Mouse (Mus musculus) neural tube, embryonic 14.5 days (tissue): ENCODE data around the gene Zfp385c. TPM values are rescaled to one million over a fixed set of nuclear protein-coding genes. Genes with fewer than 3 reads are reported as not detected.
A peak's percentile ranks its signal among the peaks of the same experiment; 100 is the strongest.
"Not testable (repeated sequence)": the region's sequence is repeated elsewhere in the genome, so short reads cannot be mapped to it uniquely, and the experiment has no call there.

Experiments used
- ATAC-seq: fragments of 200-750 bp; cut with Nextera tagmentation; 2 replicates; pipeline ENCODE4 v1.8.0; 2017; ENCODE audit warnings: low read depth, mild to moderate bottlenecking, moderate TSS enrichment, moderate library complexity
- H3K27ac ChIP-seq: fragments of 300-500 bp; sonication (generic); 2 replicates; pipeline ENCODE4 v1.5.1; 2014; ENCODE audit warnings: low read depth, mild to moderate bottlenecking, control low read depth, low read length, moderate library complexity, mixed read lengths
- H3K27me3 ChIP-seq: fragments of 300-500 bp; sonication (generic); 2 replicates; pipeline ENCODE4 v1.6.1; 2014; ENCODE audit warnings: low read length; ENCODE audit not compliant: control insufficient read depth, insufficient read depth
- H3K36me3 ChIP-seq: fragments of 300-500 bp; sonication (generic); 2 replicates; pipeline ENCODE4 v1.6.1; 2014; ENCODE audit warnings: low read length, mixed read lengths; ENCODE audit not compliant: control insufficient read depth, insufficient read depth
- H3K4me1 ChIP-seq: fragments of 300-500 bp; sonication (generic); 2 replicates; pipeline ENCODE4 v1.6.1; 2014; ENCODE audit warnings: low read length; ENCODE audit not compliant: control insufficient read depth, insufficient read depth
- H3K4me2 ChIP-seq: fragments of 300-500 bp; sonication (generic); 2 replicates; pipeline ENCODE4 v1.6.1; 2014; ENCODE audit warnings: mild to moderate bottlenecking, low read depth, low read length, control low read depth
- H3K4me3 ChIP-seq: fragments of 300-500 bp; sonication (generic); 2 replicates; pipeline ENCODE4 v1.5.1; 2014; ENCODE audit warnings: low read depth, low read length, control low read depth, mixed read lengths
- H3K9ac ChIP-seq: fragments of 300-500 bp; sonication (generic); replicated peaks from 2 replicates; pipeline ENCODE4 v1.6.1; 2014; ENCODE audit warnings: low read depth, mild to moderate bottlenecking, control low read depth, low read length, mixed read lengths
- H3K9me3 ChIP-seq: fragments of 300-500 bp; sonication (generic); 2 replicates; pipeline ENCODE4 v1.6.1; 2016; ENCODE audit warnings: low read length; ENCODE audit not compliant: control insufficient read depth
- WGBS: fragments of 180-500 bp; shearing (Covaris S2); extraction: QIAGEN DNeasy Blood & Tissue Kit; methylation state at CpG from one replicate; pipeline ENCODE4 v1.1.7; 2014; 5-methylcytosine and 5-hydroxymethylcytosine counted together
- polyA plus RNA-seq: library from polyadenylated mRNA; unstranded; fragments of >200 nt; fragmentation: Nextera tagmentation; extraction: Ambion mirVana; gene quantifications from 2 replicates; pipeline ENCODE4 v1.2.1, GENCODE M21; 2014

Gene Zfp385c
- polyA plus RNA-seq, 1 experiment from 2014 or later = 0.50 TPM

GRCm38 (mm10) chr11:100595533-100595932 is 96.7 kb downstream of the Zfp385c start:
- Histone ChIP-seq H3K27ac (no peak overlapping the region), H3K27me3 (no peaks in the 10 kb centered on the region), H3K4me2 (no peak overlapping the region), H3K9me3 (no peaks in the 10 kb centered on the region), H3K4me3 (no peak overlapping the region), H3K4me1 (no peaks in the 10 kb centered on the region), H3K9ac (no peak overlapping the region), H3K36me3 (peaks cover 80% of the 10 kb centered on the region)
- no peak for ATAC-seq
- WGBS = 89% methylated on average over 4 of the region's 4 CpGs

- WGBS = 73% methylated on average over 7 of the region's 7 CpGs
Measured at GRCm38 (mm10) chr11:100594608-100595007, 97.6 kb downstream of the Zfp385c start.

GRCm38 (mm10) chr11:100592346-100593046 is 99.8 kb downstream of the Zfp385c start:
- Histone ChIP-seq H3K27ac (no peak overlapping the region), H3K27me3 (no peaks in the 10 kb centered on the region), H3K9ac (no peak overlapping the region), H3K4me3 (no peak overlapping the region), H3K4me2 (no peak overlapping the region), H3K9me3 (no peaks in the 10 kb centered on the region), H3K4me1 (no peaks in the 10 kb centered on the region), H3K36me3 (peaks cover 81% of the 10 kb centered on the region)
- WGBS = 93% methylated on average over 11 of the region's 11 CpGs
- ATAC-seq = no peak

More at GRCm38 (mm10) chr11:100594608-100595007, 97.6 kb downstream of the Zfp385c start:
- no peak overlapping the region for H3K9ac ChIP-seq
- no peak overlapping the region for H3K4me3 ChIP-seq
- no peak overlapping the region for H3K4me2 ChIP-seq
- H3K27me3 ChIP-seq = no peaks in the 10 kb centered on the region
- H3K9me3 ChIP-seq = no peaks in the 10 kb centered on the region
- no peaks in the 10 kb centered on the region for H3K4me1 ChIP-seq
- H3K27ac ChIP-seq = no peak overlapping the region
- no peak for ATAC-seq
- peaks cover 84% of the 10 kb centered on the region for H3K36me3 ChIP-seq

GRCm38 (mm10) chr11:100588462-100588861 is 103.8 kb downstream of the Zfp385c start:
- H3K9ac ChIP-seq = no peak overlapping the region
- no peak overlapping the region for H3K27ac ChIP-seq
- no peaks in the 10 kb centered on the region for H3K9me3 ChIP-seq
- no peak overlapping the region for H3K4me3 ChIP-seq
- H3K4me2 ChIP-seq = no peak overlapping the region
- 98% methylated on average over 2 of the region's 2 CpGs for WGBS
- H3K36me3 ChIP-seq = peaks cover 85% of the 10 kb centered on the region
- no peaks in the 10 kb centered on the region for H3K27me3 ChIP-seq
- ATAC-seq = no peak
- H3K4me1 ChIP-seq = no peaks in the 10 kb centered on the region

- Histone ChIP-seq H3K27ac (no peak overlapping the region), H3K27me3 (no peaks in the 10 kb centered on the region), H3K36me3 (peaks cover 81% of the 10 kb centered on the region), H3K9ac (no peak overlapping the region), H3K4me2 (no peak overlapping the region), H3K4me3 (no peak overlapping the region), H3K9me3 (no peaks in the 10 kb centered on the region), H3K4me1 (no peaks in the 10 kb centered on the region)
- WGBS = 97% methylated on average over 3 of the region's 3 CpGs
- ATAC-seq = no peak
Measured at GRCm38 (mm10) chr11:100585148-100585547, 107.1 kb downstream of the Zfp385c start.

GRCm38 (mm10) chr11:100584561-100584961 is 107.7 kb downstream of the Zfp385c start:
- 88% methylated on average over 7 of the region's 7 CpGs for WGBS
- Histone ChIP-seq H3K4me2 (no peak overlapping the region), H3K9me3 (no peaks in the 10 kb centered on the region), H3K27me3 (no peaks in the 10 kb centered on the region), H3K4me3 (no peak overlapping the region), H3K4me1 (no peaks in the 10 kb centered on the region), H3K27ac (no peak overlapping the region), H3K9ac (no peak overlapping the region), H3K36me3 (peaks cover 78% of the 10 kb centered on the region)
- ATAC-seq = no peak

GRCm38 (mm10) chr11:100582836-100583235 is 109.4 kb downstream of the Zfp385c start:
- no peaks in the 10 kb centered on the region for H3K9me3 ChIP-seq
- ATAC-seq = no peak
- WGBS = 87% methylated on average over 2 of the region's 2 CpGs

GRCm38 (mm10) chr11:100582413-100582812 is 109.8 kb downstream of the Zfp385c start:
- H3K27ac ChIP-seq, ATAC-seq, H3K4me3 ChIP-seq, H3K9me3 ChIP-seq, H3K9ac ChIP-seq, H3K4me1 ChIP-seq, H3K27me3 ChIP-seq, H3K4me2 ChIP-seq: not testable (repeated sequence)
- peaks cover 70% of the 10 kb centered on the region for H3K36me3 ChIP-seq
- WGBS = 95% methylated on average over 1 of the region's 1 CpGs

More at GRCm38 (mm10) chr11:100582836-100583235, 109.4 kb downstream of the Zfp385c start:
- Histone ChIP-seq H3K4me1 (no peaks in the 10 kb centered on the region), H3K27ac (no peak overlapping the region), H3K9ac (no peak overlapping the region), H3K27me3 (no peaks in the 10 kb centered on the region), H3K4me3 (no peak overlapping the region), H3K36me3 (peaks cover 73% of the 10 kb centered on the region), H3K4me2 (no peak overlapping the region)

- Histone ChIP-seq H3K27ac (no peak overlapping the region), H3K4me3 (no peak overlapping the region), H3K9ac (no peak overlapping the region), H3K4me1 (no peaks in the 10 kb centered on the region), H3K9me3 (no peaks in the 10 kb centered on the region), H3K27me3 (no peaks in the 10 kb centered on the region), H3K36me3 (peaks cover 63% of the 10 kb centered on the region), H3K4me2 (no peak overlapping the region)
- 46% methylated on average over 4 of the region's 4 CpGs for WGBS
- ATAC-seq = peak; percentile 49; the same call in 1 of the 2 replicates
Measured at GRCm38 (mm10) chr11:100581756-100582155, 110.5 kb downstream of the Zfp385c start.
